Mouse (Mus musculus): ENCODE data around the gene Slc26a8. TPM values are rescaled to one million over a fixed set of nuclear protein-coding genes. Genes with fewer than 3 reads are reported as not detected.

The Slc26a8 gene
- polyA plus RNA-seq, 1 experiment from 2014 or later, result 3.4 TPM

- H3K9me3 ChIP-seq (ENCODE audit: control insufficient read depth, low read length), result no peaks in the 10 kb centered on the region
- H3K4me1 ChIP-seq (replicated peaks; ENCODE audit: control insufficient read depth, insufficient read depth, low read length), result peaks cover 11% of the 10 kb centered on the region
- no peaks in the 10 kb centered on the region for H3K36me3 ChIP-seq (ENCODE audit: control insufficient read depth, insufficient read depth)
- WGBS, result 82% methylated on average over 2 of the region's 2 CpGs
- H3K27me3 ChIP-seq (replicated peaks; ENCODE audit: control insufficient read depth, insufficient read depth, low read length), result no peaks in the 10 kb centered on the region
- ATAC-seq, result no peak
- H3K4me3 ChIP-seq (replicated peaks; ENCODE audit: low read length), result no peak overlapping the region
- H3K9ac ChIP-seq (replicated peaks; ENCODE audit: low read depth, low read length), result no peak overlapping the region
- H3K27ac ChIP-seq (ENCODE audit: low read length), result no peak overlapping the region
- no peak overlapping the region for H3K4me2 ChIP-seq (ENCODE audit: low read length)
Measured at GRCm38 (mm10) chr17:28702646-28703045, 12.6 kb upstream of the Slc26a8 start.

- no peaks in the 10 kb centered on the region for H3K9me3 ChIP-seq (ENCODE audit: control insufficient read depth, low read length)
- H3K27me3 ChIP-seq (replicated peaks; ENCODE audit: control insufficient read depth, insufficient read depth, low read length), result no peaks in the 10 kb centered on the region
- H3K9ac ChIP-seq (replicated peaks; ENCODE audit: low read depth, low read length), result no peak overlapping the region
- no peaks in the 10 kb centered on the region for H3K36me3 ChIP-seq (ENCODE audit: control insufficient read depth, insufficient read depth)
- no peak for ATAC-seq
- no peak overlapping the region for H3K27ac ChIP-seq (ENCODE audit: low read length)
- 88% methylated on average over 3 of the region's 3 CpGs for WGBS
- H3K4me1 ChIP-seq (replicated peaks; ENCODE audit: control insufficient read depth, insufficient read depth, low read length), result peaks cover 15% of the 10 kb centered on the region; the same call in 1 of the 2 replicates
- H3K4me3 ChIP-seq (replicated peaks; ENCODE audit: low read length), result no peak overlapping the region
- no peak overlapping the region for H3K4me2 ChIP-seq (ENCODE audit: low read length)
Measured at GRCm38 (mm10) chr17:28701737-28702136, 11.7 kb upstream of the Slc26a8 start.

GRCm38 (mm10) chr17:28701171-28701570, 11.1 kb upstream of the Slc26a8 start:
- no peaks in the 10 kb centered on the region for H3K36me3 ChIP-seq (ENCODE audit: control insufficient read depth, insufficient read depth)
- H3K9ac ChIP-seq (replicated peaks; ENCODE audit: low read depth, low read length), result no peak overlapping the region
- no peaks in the 10 kb centered on the region for H3K27me3 ChIP-seq (replicated peaks; ENCODE audit: control insufficient read depth, insufficient read depth, low read length)
- no peak for ATAC-seq
- H3K4me3 ChIP-seq (replicated peaks; ENCODE audit: low read length), result no peak overlapping the region
- 96% methylated on average over 4 of the region's 4 CpGs for WGBS
- H3K27ac ChIP-seq (ENCODE audit: low read length), result no peak overlapping the region
- peaks cover 15% of the 10 kb centered on the region; the same call in 1 of the 2 replicates for H3K4me1 ChIP-seq (replicated peaks; ENCODE audit: control insufficient read depth, insufficient read depth, low read length)
- no peak overlapping the region for H3K4me2 ChIP-seq (ENCODE audit: low read length)
- H3K9me3 ChIP-seq (ENCODE audit: control insufficient read depth, low read length), result no peaks in the 10 kb centered on the region

- H3K4me2 ChIP-seq (ENCODE audit: low read length), result no peak overlapping the region
- no peak overlapping the region for H3K9ac ChIP-seq (replicated peaks; ENCODE audit: low read depth, low read length)
- no peak overlapping the region for H3K4me3 ChIP-seq (replicated peaks; ENCODE audit: low read length)
- H3K36me3 ChIP-seq (ENCODE audit: control insufficient read depth, insufficient read depth), result no peaks in the 10 kb centered on the region
- H3K4me1 ChIP-seq (replicated peaks; ENCODE audit: control insufficient read depth, insufficient read depth, low read length), result peaks cover 15% of the 10 kb centered on the region; the same call in 1 of the 2 replicates
- no peaks in the 10 kb centered on the region for H3K27me3 ChIP-seq (replicated peaks; ENCODE audit: control insufficient read depth, insufficient read depth, low read length)
- H3K9me3 ChIP-seq (ENCODE audit: control insufficient read depth, low read length), result no peaks in the 10 kb centered on the region
- 83% methylated on average over 7 of the region's 7 CpGs for WGBS
- ATAC-seq, result no peak
- no peak overlapping the region for H3K27ac ChIP-seq (ENCODE audit: low read length)
Measured at GRCm38 (mm10) chr17:28699789-28700188, 9.8 kb upstream of the Slc26a8 start.

- ATAC-seq, result no peak
- 84% methylated on average over 2 of the region's 2 CpGs for WGBS
Measured at GRCm38 (mm10) chr17:28698672-28699071, 8.6 kb upstream of the Slc26a8 start.

GRCm38 (mm10) chr17:28698245-28698644, 8.2 kb upstream of the Slc26a8 start:
- no peak for ATAC-seq
- Histone ChIP-seq H3K9ac (replicated peaks; ENCODE audit: low read depth, low read length) (no peak overlapping the region), H3K36me3 (ENCODE audit: control insufficient read depth, insufficient read depth) (no peaks in the 10 kb centered on the region), H3K27ac (ENCODE audit: low read length) (no peak overlapping the region), H3K4me1 (replicated peaks; ENCODE audit: control insufficient read depth, insufficient read depth, low read length) (peaks cover 22% of the 10 kb centered on the region), H3K27me3 (replicated peaks; ENCODE audit: control insufficient read depth, insufficient read depth, low read length) (no peaks in the 10 kb centered on the region), H3K4me2 (ENCODE audit: low read length) (no peak overlapping the region), H3K4me3 (replicated peaks; ENCODE audit: low read length) (no peak overlapping the region), H3K9me3 (ENCODE audit: control insufficient read depth, low read length) (no peaks in the 10 kb centered on the region)
- 15% methylated on average over 4 of the region's 4 CpGs for WGBS

More at GRCm38 (mm10) chr17:28698672-28699071, 8.6 kb upstream of the Slc26a8 start:
- Histone ChIP-seq H3K4me3 (replicated peaks; ENCODE audit: low read length) (no peak overlapping the region), H3K9ac (replicated peaks; ENCODE audit: low read depth, low read length) (no peak overlapping the region), H3K9me3 (ENCODE audit: control insufficient read depth, low read length) (no peaks in the 10 kb centered on the region), H3K4me2 (ENCODE audit: low read length) (no peak overlapping the region), H3K36me3 (ENCODE audit: control insufficient read depth, insufficient read depth) (no peaks in the 10 kb centered on the region), H3K27me3 (replicated peaks; ENCODE audit: control insufficient read depth, insufficient read depth, low read length) (no peaks in the 10 kb centered on the region), H3K4me1 (replicated peaks; ENCODE audit: control insufficient read depth, insufficient read depth, low read length) (peaks cover 17% of the 10 kb centered on the region; the same call in 1 of the 2 replicates), H3K27ac (ENCODE audit: low read length) (no peak overlapping the region)

GRCm38 (mm10) chr17:28697290-28698195, 7.5 kb upstream of the Slc26a8 start:
- H3K9ac ChIP-seq (replicated peaks; ENCODE audit: low read depth, low read length), result no peak overlapping the region
- H3K27ac ChIP-seq (ENCODE audit: low read length), result no peak overlapping the region
- no peak overlapping the region for H3K4me3 ChIP-seq (replicated peaks; ENCODE audit: low read length)
- no peaks in the 10 kb centered on the region for H3K36me3 ChIP-seq (ENCODE audit: control insufficient read depth, insufficient read depth)
- no peak overlapping the region for H3K4me2 ChIP-seq (ENCODE audit: low read length)
- H3K9me3 ChIP-seq (ENCODE audit: control insufficient read depth, low read length), result no peaks in the 10 kb centered on the region
- no peaks in the 10 kb centered on the region for H3K27me3 ChIP-seq (replicated peaks; ENCODE audit: control insufficient read depth, insufficient read depth, low read length)
- ATAC-seq, result peak; percentile 58; the same call in 1 of the 2 replicates
- H3K4me1 ChIP-seq (replicated peaks; ENCODE audit: control insufficient read depth, insufficient read depth, low read length), result peaks cover 25% of the 10 kb centered on the region
- WGBS, result 60% methylated on average over 13 of the region's 13 CpGs

- Histone ChIP-seq H3K36me3 (ENCODE audit: control insufficient read depth, insufficient read depth) (no peaks in the 10 kb centered on the region), H3K9ac (replicated peaks; ENCODE audit: low read depth, low read length) (no peak overlapping the region), H3K4me1 (replicated peaks; ENCODE audit: control insufficient read depth, insufficient read depth, low read length) (peaks cover 25% of the 10 kb centered on the region), H3K27ac (ENCODE audit: low read length) (no peak overlapping the region), H3K4me2 (ENCODE audit: low read length) (no peak overlapping the region), H3K9me3 (ENCODE audit: control insufficient read depth, low read length) (no peaks in the 10 kb centered on the region), H3K27me3 (replicated peaks; ENCODE audit: control insufficient read depth, insufficient read depth, low read length) (no peaks in the 10 kb centered on the region), H3K4me3 (replicated peaks; ENCODE audit: low read length) (no peak overlapping the region)
- ATAC-seq, result no peak
- WGBS, result 70% methylated on average over 2 of the region's 2 CpGs
Measured at GRCm38 (mm10) chr17:28696641-28697040, 6.6 kb upstream of the Slc26a8 start.

- ATAC-seq, result no peak
- WGBS, result 70% methylated on average over 4 of the region's 4 CpGs
Measured at GRCm38 (mm10) chr17:28694832-28695231, 4.8 kb upstream of the Slc26a8 start.

More at GRCm38 (mm10) chr17:28694832-28695231, 4.8 kb upstream of the Slc26a8 start:
- Histone ChIP-seq H3K4me1 (replicated peaks; ENCODE audit: control insufficient read depth, insufficient read depth, low read length) (peaks cover 30% of the 10 kb centered on the region), H3K27me3 (replicated peaks; ENCODE audit: control insufficient read depth, insufficient read depth, low read length) (no peaks in the 10 kb centered on the region), H3K9me3 (ENCODE audit: control insufficient read depth, low read length) (no peaks in the 10 kb centered on the region), H3K4me3 (replicated peaks; ENCODE audit: low read length) (no peak overlapping the region), H3K9ac (replicated peaks; ENCODE audit: low read depth, low read length) (no peak overlapping the region), H3K27ac (ENCODE audit: low read length) (no peak overlapping the region), H3K4me2 (ENCODE audit: low read length) (no peak overlapping the region), H3K36me3 (ENCODE audit: control insufficient read depth, insufficient read depth) (no peaks in the 10 kb centered on the region)

Data from forebrain, embryonic 16.5 days (tissue).